Comparison of ENCODE assay signal across 9 mouse cellular contexts in the genomic region with DNA sequence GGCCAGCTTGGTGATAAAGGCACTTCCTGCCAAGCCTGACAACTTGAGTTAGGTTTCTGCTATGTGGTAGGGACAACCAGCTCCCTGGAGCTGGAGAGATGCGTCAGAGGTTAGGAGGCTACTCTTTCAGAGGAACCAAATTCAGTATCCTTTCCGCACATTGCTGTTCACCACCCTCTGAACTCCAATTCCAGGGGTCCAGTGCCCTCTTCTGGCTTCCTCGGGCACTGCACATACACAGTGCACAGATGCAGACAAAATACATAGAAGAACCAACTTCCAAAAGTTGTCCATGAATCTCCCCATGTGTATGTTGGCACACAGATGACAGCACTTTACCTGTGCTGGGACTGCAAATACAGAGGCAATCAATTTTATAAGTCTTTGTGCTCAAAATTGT. TPM values are rescaled to one million over a fixed set of nuclear protein-coding genes. Genes with fewer than 3 reads are reported as not detected.
DNase-seq lines count a peak whose midpoint lies in the region; ATAC-seq lines count a peak whose summit lies in the region.
"Had no signal": no experiment of that assay in that cellular context is flagged by ENCODE, and none has a peak within 500 bp of the region (broad histone marks: within the 10 kb centered on the region; RNA-seq: fewer than 3 reads in every experiment).

No protein-coding gene starts in this region.

- H3K4me2 ChIP-seq in kidney, embryonic 16.5 days (replicated peaks; ENCODE audit: low read depth, low read length): no peak overlapping the region
- H3K4me2 ChIP-seq in embryonic facial prominence, embryonic 11.5 days (ENCODE audit: low read depth, low read length): no peak overlapping the region

- peak; percentile 58 for DNase-seq in kidney, adult 11 months
- DNase-seq in CD4-positive helper T cell, adult 2 months (ENCODE audit: low read depth, low spot score): peak; percentile 65
- DNase-seq in adrenal gland, adult 18-20 months (ENCODE audit: low spot score in 2 of 2): peak; percentile 65 to 77
- DNase-seq in embryonic facial prominence, embryonic 11.5 days (ENCODE audit: low spot score): peak; percentile 56
- peak; percentile 82 for DNase-seq in kidney, postnatal 10 days
- DNase-seq in monocyte, adult 2 months (ENCODE audit: low read depth in 1 of 2, low spot score in 2 of 2): peak; percentile 40 to 57
- peak; percentile 74 for DNase-seq in thymus, postnatal 25 days

- no peak overlapping the region for H3K4me3 ChIP-seq in kidney, embryonic 16.5 days (ENCODE audit: low read length)
- H3K4me3 ChIP-seq in embryonic facial prominence, embryonic 11.5 days (ENCODE audit: low read depth, low read length): no peak overlapping the region
- H3K4me3 ChIP-seq: erythroblast, embryonic 14.5 days had no signal

- no peaks in the 10 kb centered on the region for H3K4me1 ChIP-seq in kidney, embryonic 16.5 days (ENCODE audit: insufficient read depth, low read length)
- no peaks in the 10 kb centered on the region for H3K4me1 ChIP-seq in embryonic facial prominence, embryonic 11.5 days (ENCODE audit: control insufficient read depth, insufficient read depth, low read length)

- 57% methylated on average over 3 of the region's 3 CpGs for WGBS in kidney, embryonic 16.5 days
- 42% methylated on average over 3 of the region's 3 CpGs for whole genome bisulfite sequencing in embryonic facial prominence, embryonic 11.5 days

- H3K9ac ChIP-seq in kidney, embryonic 16.5 days (replicated peaks; ENCODE audit: low read length): no peak overlapping the region
- no peak overlapping the region for H3K9ac ChIP-seq in embryonic facial prominence, embryonic 11.5 days (replicated peaks; ENCODE audit: low read length)

- H3K27ac ChIP-seq in kidney, embryonic 16.5 days (ENCODE audit: low read length): no peak overlapping the region
- H3K27ac ChIP-seq in embryonic facial prominence, embryonic 11.5 days (replicated peaks; ENCODE audit: low read depth, low read length): no peak overlapping the region

- no peaks in the 10 kb centered on the region for H3K27me3 ChIP-seq in kidney, embryonic 16.5 days (ENCODE audit: insufficient read depth, low read length)
- no peaks in the 10 kb centered on the region for H3K27me3 ChIP-seq in embryonic facial prominence, embryonic 11.5 days (ENCODE audit: control insufficient read depth, insufficient read depth, low read length)

- ATAC-seq in kidney, embryonic 16.5 days (ENCODE audit: low FRiP score, low TSS enrichment): no peak
- ATAC-seq in embryonic facial prominence, embryonic 11.5 days (replicated peaks; ENCODE audit: insufficient number of reproducible peaks, low FRiP score, low TSS enrichment, low read depth): no peak

- H3K9me3 ChIP-seq in kidney, embryonic 16.5 days (ENCODE audit: low read length): no peaks in the 10 kb centered on the region
- no peaks in the 10 kb centered on the region for H3K9me3 ChIP-seq in embryonic facial prominence, embryonic 11.5 days (replicated peaks; ENCODE audit: control insufficient read depth, low read length)

- H3K36me3 ChIP-seq in kidney, embryonic 16.5 days (ENCODE audit: insufficient read depth, low read length): no peaks in the 10 kb centered on the region
- no peaks in the 10 kb centered on the region for H3K36me3 ChIP-seq in embryonic facial prominence, embryonic 11.5 days (replicated peaks; ENCODE audit: control insufficient read depth, insufficient read depth, low read depth, low read length)

RNA-seq across cellular contexts. Expression of a gene that starts 22.0 kb away (rescaled TPM):
- polyA plus RNA-seq in kidney, embryonic 16.5 days (2015; fragmentation: Nextera tagmentation; extraction: Ambion mirVana): 59.5 and 59.6 TPM in 2 replicates
- total RNA-seq in adrenal gland, adult 18-20 months (2021): 10 to 100 TPM; 52.2 to 59.9 TPM
- 41.4 and 41.7 TPM in 2 replicates for polyA plus RNA-seq in embryonic facial prominence, embryonic 11.5 days (2014; fragmentation: Nextera tagmentation; extraction: Ambion mirVana)

RNA-seq across cellular contexts. Expression of a gene that starts 36.3 kb away (rescaled TPM):
- 12.6 and 13.7 TPM in 2 replicates for polyA plus RNA-seq in kidney, embryonic 16.5 days (2015; fragmentation: Nextera tagmentation; extraction: Ambion mirVana)
- 1 to 10 TPM; 8.3 to 10.0 TPM for total RNA-seq in adrenal gland, adult 18-20 months (2021)
- 51.5 and 59.1 TPM in 2 replicates for polyA plus RNA-seq in embryonic facial prominence, embryonic 11.5 days (2014; fragmentation: Nextera tagmentation; extraction: Ambion mirVana)

RNA-seq across cellular contexts. Expression of a gene that starts 53.0 kb away (rescaled TPM):
- 92.2 and 97.3 TPM in 2 replicates for polyA plus RNA-seq in kidney, embryonic 16.5 days (2015; fragmentation: Nextera tagmentation; extraction: Ambion mirVana)
- total RNA-seq in adrenal gland, adult 18-20 months (2021): 10 to 100 TPM; 65.1 to 67.4 TPM
- polyA plus RNA-seq in embryonic facial prominence, embryonic 11.5 days (2014; fragmentation: Nextera tagmentation; extraction: Ambion mirVana): 101 and 104 TPM in 2 replicates
